Mouse (Mus musculus) kidney, embryonic 14.5 days (tissue): ENCODE results near the gene Tcf20. TPM values are rescaled to one million over a fixed set of nuclear protein-coding genes. Genes with fewer than 3 reads are reported as not detected.

Source experiments
- ATAC-seq: fragments of 200-750 bp; cut with Nextera tagmentation; 2 replicates; pipeline ENCODE4 v1.8.0; 2017; ENCODE audit warnings: moderate number of reproducible peaks, mild to moderate bottlenecking, moderate TSS enrichment, moderate library complexity; ENCODE audit not compliant: low FRiP score, low TSS enrichment
- H3K27ac ChIP-seq: fragments of 300-500 bp; sonication (generic); 2 replicates; pipeline ENCODE4 v1.5.1; 2014; ENCODE audit warnings: low read depth, mild to moderate bottlenecking, low read length, moderate library complexity, mixed read lengths
- H3K27me3 ChIP-seq: fragments of 300-500 bp; sonication (generic); 2 replicates; pipeline ENCODE4 v1.6.1; 2014; ENCODE audit warnings: mild to moderate bottlenecking, low read length; ENCODE audit not compliant: control insufficient read depth, insufficient read depth
- H3K36me3 ChIP-seq: fragments of 300-500 bp; sonication (generic); 2 replicates; pipeline ENCODE4 v1.6.1; 2014; ENCODE audit warnings: low read length, mixed read lengths; ENCODE audit not compliant: control insufficient read depth, insufficient read depth
- H3K4me1 ChIP-seq: fragments of 300-500 bp; sonication (generic); 2 replicates; pipeline ENCODE4 v1.6.1; 2014; ENCODE audit warnings: low read length, mixed read lengths; ENCODE audit not compliant: control insufficient read depth, insufficient read depth
- H3K4me2 ChIP-seq: fragments of 300-500 bp; sonication (generic); replicated peaks from 2 replicates; pipeline ENCODE4 v1.6.1; 2014; ENCODE audit warnings: low read depth, mild to moderate bottlenecking, low read length
- H3K4me3 ChIP-seq: fragments of 300-500 bp; sonication (generic); 2 replicates; pipeline ENCODE4 v1.5.1; 2014; ENCODE audit warnings: mild to moderate bottlenecking, low read length
- H3K9ac ChIP-seq: fragments of 300-500 bp; sonication (generic); 2 replicates; pipeline ENCODE4 v1.6.1; 2014; ENCODE audit warnings: low read depth, mild to moderate bottlenecking, low read length, moderate library complexity
- H3K9me3 ChIP-seq: fragments of 300-500 bp; sonication (generic); 2 replicates; pipeline ENCODE4 v1.6.1; 2016; ENCODE audit warnings: low read length; ENCODE audit not compliant: control insufficient read depth
- WGBS: fragments of 180-500 bp; shearing (Covaris S2); extraction: QIAGEN DNeasy Blood & Tissue Kit; methylation state at CpG from one replicate; pipeline ENCODE4 v1.1.7; 2014; 5-methylcytosine and 5-hydroxymethylcytosine counted together
- polyA plus RNA-seq: library from polyadenylated mRNA; unstranded; fragments of >200 nt; fragmentation: Nextera tagmentation; extraction: Ambion mirVana; gene quantifications from 2 replicates; pipeline ENCODE4 v1.2.1, GENCODE M21; 2014

The Tcf20 gene
- polyA plus RNA-seq, 1 experiment from 2014 or later, result 11.6 TPM

DNA sequence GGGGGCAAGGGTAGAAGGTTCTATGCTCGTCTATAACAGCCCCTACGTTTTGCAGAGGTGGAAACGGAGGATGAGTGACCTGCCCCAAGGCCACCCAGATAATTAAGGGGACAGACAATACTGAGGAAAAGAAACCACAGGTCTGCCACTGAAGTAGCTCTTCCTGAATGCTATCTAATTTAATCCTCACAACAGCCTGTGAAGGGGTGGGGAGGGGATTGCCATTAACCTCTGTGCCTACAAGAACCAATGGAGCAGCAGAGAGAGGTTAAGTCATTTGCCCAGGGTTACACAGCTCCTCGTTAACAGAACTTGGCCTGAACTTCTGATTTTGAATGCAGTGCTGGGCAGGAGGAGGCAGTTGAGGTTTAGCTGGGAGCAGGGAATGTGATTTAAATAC, 3.6 kb downstream of the Tcf20 start:
- ATAC-seq, result no peak
- Histone ChIP-seq H3K4me2 (no peak overlapping the region; the same call in 1 of the 2 replicates), H3K27me3 (peaks cover 6% of the 10 kb centered on the region; the same call in 1 of the 2 replicates), H3K9me3 (no peaks in the 10 kb centered on the region), H3K27ac (peak overlapping the region; percentile 55), H3K4me1 (peaks cover 57% of the 10 kb centered on the region), H3K4me3 (no peak overlapping the region), H3K36me3 (no peaks in the 10 kb centered on the region), H3K9ac (no peak overlapping the region)
- 21% methylated on average over 4 of the region's 4 CpGs for WGBS

- WGBS, result 9% methylated on average over 9 of the region's 9 CpGs
- Histone ChIP-seq H3K4me1 (peaks cover 54% of the 10 kb centered on the region), H3K4me2 (peak overlapping the region; percentile 25), H3K27me3 (peaks cover 6% of the 10 kb centered on the region; the same call in 1 of the 2 replicates), H3K27ac (peak overlapping the region; percentile 79), H3K9me3 (no peaks in the 10 kb centered on the region), H3K36me3 (no peaks in the 10 kb centered on the region), H3K4me3 (no peak overlapping the region), H3K9ac (peak overlapping the region; percentile 23; the same call in 1 of the 2 replicates)
- peak; percentile 79 for ATAC-seq
These were observed 4.2 kb downstream of the Tcf20 start for GRCm38 (mm10) chr15:82983416-82984026.

- H3K27ac ChIP-seq, result peak overlapping the region; percentile 79; the same call in 1 of the 2 replicates
These were observed 4.8 kb downstream of the Tcf20 start for GRCm38 (mm10) chr15:82982724-82983415.

GRCm38 (mm10) chr15:82981676-82982520, 5.8 kb downstream of the Tcf20 start:
- H3K27ac ChIP-seq, result no peak overlapping the region; the same call in 1 of the 2 replicates
- no peaks in the 10 kb centered on the region for H3K9me3 ChIP-seq
- H3K27me3 ChIP-seq, result peaks cover 6% of the 10 kb centered on the region; the same call in 1 of the 2 replicates
- ATAC-seq, result no peak
- 19% methylated on average over 15 of the region's 15 CpGs for WGBS
- peak overlapping the region; percentile 23; the same call in 1 of the 2 replicates for H3K9ac ChIP-seq
- H3K4me1 ChIP-seq, result peaks cover 44% of the 10 kb centered on the region
- no peaks in the 10 kb centered on the region for H3K36me3 ChIP-seq
- peak overlapping the region; percentile 25; the same call in 1 of the 2 replicates for H3K4me2 ChIP-seq
- H3K4me3 ChIP-seq, result no peak overlapping the region

More at GRCm38 (mm10) chr15:82982724-82983415, 4.8 kb downstream of the Tcf20 start:
- H3K4me3 ChIP-seq, result no peak overlapping the region
- WGBS, result 7% methylated on average over 18 of the region's 18 CpGs
- ATAC-seq, result no peak
- no peaks in the 10 kb centered on the region for H3K36me3 ChIP-seq
- H3K4me2 ChIP-seq, result peak overlapping the region; percentile 25
- peaks cover 48% of the 10 kb centered on the region for H3K4me1 ChIP-seq
- no peaks in the 10 kb centered on the region for H3K9me3 ChIP-seq
- H3K9ac ChIP-seq, result peak overlapping the region; percentile 18; the same call in 1 of the 2 replicates
- H3K27me3 ChIP-seq, result peaks cover 6% of the 10 kb centered on the region; the same call in 1 of the 2 replicates

DNA sequence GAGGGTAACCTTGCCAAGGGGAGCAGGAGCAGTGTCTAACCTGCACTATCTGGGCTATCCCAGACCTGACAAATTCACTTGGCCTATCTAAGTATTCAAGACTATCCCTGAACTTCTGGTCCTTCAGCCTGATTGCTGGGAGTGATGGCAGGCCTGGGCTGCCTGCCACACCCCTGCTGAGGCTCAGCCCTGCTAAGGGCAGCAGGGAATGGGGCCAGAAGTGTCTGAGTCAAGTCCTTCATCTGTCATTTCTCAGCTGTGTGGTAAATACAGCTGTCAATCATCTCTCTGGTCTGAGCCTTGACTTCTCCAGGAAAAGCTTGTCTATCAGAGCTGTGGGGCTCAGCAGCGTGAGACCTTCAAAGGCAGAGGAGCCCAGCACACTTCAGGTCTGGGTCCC, 8.1 kb downstream of the Tcf20 start:
- Histone ChIP-seq H3K9me3 (no peaks in the 10 kb centered on the region), H3K4me2 (no peak overlapping the region), H3K36me3 (no peaks in the 10 kb centered on the region), H3K27me3 (no peaks in the 10 kb centered on the region), H3K27ac (no peak overlapping the region), H3K4me1 (peaks cover 37% of the 10 kb centered on the region), H3K9ac (no peak overlapping the region), H3K4me3 (no peak overlapping the region)
- 100% methylated on average over 1 of the region's 1 CpGs for WGBS
- no peak for ATAC-seq

GRCm38 (mm10) chr15:82974471-82974870, 13.2 kb downstream of the Tcf20 start:
- no peak overlapping the region for H3K27ac ChIP-seq
- H3K4me3 ChIP-seq, result no peak overlapping the region

GRCm38 (mm10) chr15:82969206-82969721, 18.4 kb downstream of the Tcf20 start:
- Histone ChIP-seq H3K4me2 (0 out of 2 replicates have a peak overlapping the region, but pooled peaks have one; percentile 43), H3K27me3 (no peaks in the 10 kb centered on the region), H3K4me1 (peaks cover 29% of the 10 kb centered on the region), H3K9me3 (no peaks in the 10 kb centered on the region), H3K4me3 (0 out of 2 replicates have a peak overlapping the region, but pooled peaks have one; percentile 6), H3K9ac (0 out of 2 replicates have a peak overlapping the region, but pooled peaks have one; percentile 12), H3K27ac (peak overlapping the region; percentile 76; the same call in 1 of the 2 replicates), H3K36me3 (no peaks in the 10 kb centered on the region)
- peak; percentile 70 for ATAC-seq
- 8% methylated on average over 6 of the region's 6 CpGs for WGBS

More at GRCm38 (mm10) chr15:82974471-82974870, 13.2 kb downstream of the Tcf20 start:
- H3K36me3 ChIP-seq, result no peaks in the 10 kb centered on the region
- no peak overlapping the region for H3K9ac ChIP-seq
- no peaks in the 10 kb centered on the region for H3K27me3 ChIP-seq
- no peak overlapping the region for H3K4me2 ChIP-seq
- 67% methylated on average over 1 of the region's 1 CpGs for WGBS
- ATAC-seq, result no peak
- H3K4me1 ChIP-seq, result peaks cover 6% of the 10 kb centered on the region
- no peaks in the 10 kb centered on the region for H3K9me3 ChIP-seq

DNA sequence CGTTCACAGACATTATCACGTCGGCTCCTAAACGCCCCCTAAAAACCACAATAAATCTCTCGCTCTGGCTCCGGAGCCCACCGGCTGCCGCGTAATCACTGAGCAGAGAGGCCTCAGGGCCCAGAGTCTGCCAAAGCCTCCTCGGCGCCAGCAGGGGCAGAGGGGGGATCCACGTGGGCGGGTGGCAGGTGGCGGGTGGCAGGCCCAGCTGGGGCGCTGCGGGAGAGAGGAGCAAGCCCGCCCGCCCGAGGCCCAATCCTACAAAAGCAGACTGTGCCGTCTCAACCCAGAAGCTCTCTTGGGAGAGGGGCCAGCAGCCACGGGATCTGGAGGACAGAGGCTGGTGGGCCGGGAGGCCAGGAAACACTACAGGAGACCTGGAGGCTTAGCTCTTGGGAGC, 19.2 kb downstream of the Tcf20 start:
- peak; percentile 56 for ATAC-seq
- WGBS, result 1% methylated on average over 22 of the region's 22 CpGs
- H3K4me3 ChIP-seq, result peak overlapping the region; percentile 13; the same call in 1 of the 2 replicates
- H3K4me1 ChIP-seq, result peaks cover 29% of the 10 kb centered on the region
- H3K9me3 ChIP-seq, result no peaks in the 10 kb centered on the region
- peak overlapping the region; percentile 76 for H3K27ac ChIP-seq
- no peaks in the 10 kb centered on the region for H3K27me3 ChIP-seq
- no peaks in the 10 kb centered on the region for H3K36me3 ChIP-seq
- H3K4me2 ChIP-seq, result peak overlapping the region; percentile 43
- peak overlapping the region; percentile 25 for H3K9ac ChIP-seq
